In genomic region chr10:71342030-71342805, GRCm38 (mm10) we compare ENCODE assay signal across 8 mouse cellular contexts. TPM values are rescaled to one million over a fixed set of nuclear protein-coding genes. Genes with fewer than 3 reads are reported as not detected.
DNase-seq lines count a peak whose midpoint lies in the region; ATAC-seq and TF ChIP-seq lines count a peak whose summit lies in the region.
"Had no signal": no experiment of that assay in that cellular context is flagged by ENCODE, and none has a peak within 500 bp of the region (broad histone marks: within the 10 kb centered on the region; RNA-seq: fewer than 3 reads in every experiment).

No protein-coding gene starts in this region.

- H3K36me3 ChIP-seq in kidney, embryonic 15.5 days, result no peaks in the 10 kb centered on the region
- no peaks in the 10 kb centered on the region for H3K36me3 ChIP-seq in ES-Bruce4 (ENCODE audit: control insufficient read depth, insufficient read depth, low read length, poor library complexity, severe bottlenecking)

- DNase-seq in kidney, adult 11 months, result peak; percentile 71
- DNase-seq in brain, embryonic 14.5 days (ENCODE audit: low read depth), result no peak
- DNase-seq in ovary, adult 18-20 months (ENCODE audit: low spot score), result no peak
- DNase-seq: right cerebral cortex, postnatal 14 days had no signal

- no peak for TF ChIP-seq POLR2A in ES-Bruce4 (IDR thresholded peaks at IDR 0.05; ENCODE audit: insufficient read depth, low read length)
- TF ChIP-seq POLR2A in brain, embryonic 14.5 days (IDR thresholded peaks at IDR 0.05; ENCODE audit: borderline replicate concordance, extremely low read depth, insufficient read depth, insufficient read length, poor library complexity, severe bottlenecking), result no peak

- no peak overlapping the region for H3K9ac ChIP-seq in kidney, embryonic 15.5 days
- no peak overlapping the region for H3K9ac ChIP-seq in ES-Bruce4 (ENCODE audit: low read depth, poor library complexity, severe bottlenecking)

- H3K9me3 ChIP-seq in kidney, embryonic 15.5 days (replicated peaks), result no peaks in the 10 kb centered on the region
- H3K9me3 ChIP-seq in ES-Bruce4 (replicated peaks; ENCODE audit: control insufficient read depth, insufficient read depth, low read length, poor library complexity, severe bottlenecking), result no peaks in the 10 kb centered on the region

- H3K4me3 ChIP-seq in kidney, embryonic 15.5 days (replicated peaks), result no peak overlapping the region
- no peak overlapping the region for H3K4me3 ChIP-seq in ES-Bruce4 (ENCODE audit: low read depth, low read length)

- no peak for TF ChIP-seq EP300 in ES-Bruce4 (IDR thresholded peaks at IDR 0.05; ENCODE audit: insufficient read depth, low read depth, low read length)

- 81% methylated on average over 7 of the region's 7 CpGs for WGBS in kidney, embryonic 15.5 days

- no peak overlapping the region for H3K27ac ChIP-seq in kidney, embryonic 15.5 days
- H3K27ac ChIP-seq in ES-Bruce4 (ENCODE audit: insufficient read depth, low read length), result no peak overlapping the region

- H3K4me2 ChIP-seq in kidney, embryonic 15.5 days, result no peak overlapping the region

- peaks cover 72% of the 10 kb centered on the region for H3K4me1 ChIP-seq in kidney, embryonic 15.5 days
- peaks cover 9% of the 10 kb centered on the region for H3K4me1 ChIP-seq in ES-Bruce4 (ENCODE audit: control insufficient read depth, insufficient read depth, low read length)

- no peaks in the 10 kb centered on the region for H3K27me3 ChIP-seq in kidney, embryonic 15.5 days
- no peaks in the 10 kb centered on the region for H3K27me3 ChIP-seq in ES-Bruce4 (ENCODE audit: control insufficient read depth, insufficient read depth, low read length, poor library complexity, severe bottlenecking)

- peak; percentile 45 for TF ChIP-seq CTCF in ES-Bruce4 (IDR thresholded peaks at IDR 0.05; ENCODE audit: low read depth, low read length)
- TF ChIP-seq CTCF in brain, embryonic 14.5 days (IDR thresholded peaks at IDR 0.05; ENCODE audit: borderline replicate concordance, extremely low read depth, insufficient read depth, insufficient read length), result peak; percentile 36; the same call in 1 of the 2 replicates

- ATAC-seq in kidney, embryonic 15.5 days (replicated peaks; ENCODE audit: low FRiP score), result no peak
- peak; percentile 33; the same call in 1 of the 2 replicates for ATAC-seq in megakaryocyte progenitor cell, adult 5-6 weeks (replicated peaks; ENCODE audit: poor library complexity)
- ATAC-seq in monocyte, adult 5-6 weeks (replicated peaks; ENCODE audit: insufficient number of reproducible peaks, low FRiP score, low TSS enrichment, poor library complexity, severe bottlenecking), result no peak

RNA-seq across cellular contexts. Expression of gene Cisd1, which starts 2.5 kb away (rescaled TPM):
- polyA plus RNA-seq in kidney, embryonic 15.5 days (2015; fragmentation: Nextera tagmentation; extraction: Ambion mirVana), result 131 and 136 TPM in 2 replicates
- 78.9 and 90.4 TPM in 2 replicates for polyA plus RNA-seq in ES-Bruce4 (2011; ENCODE audit: insufficient read depth, insufficient read length, low read depth, missing spikeins)
- 98.2 and 110 TPM in 2 replicates for polyA plus RNA-seq in brain, embryonic 14.5 days (2012; rRNA removed)
- 32.8 and 36.6 TPM in 2 replicates for total RNA-seq in megakaryocyte progenitor cell, adult 5-6 weeks (2015)
- total RNA-seq in megakaryocyte progenitor cell, adult 5-6 weeks (2017), result 14.7 and 15.4 TPM in 2 replicates
- 7.3 to 9.7 TPM (median 9.0 TPM) in 3 replicates for total RNA-seq in monocyte, adult 5-6 weeks (2017)

RNA-seq across cellular contexts. Expression of gene Ipmk, which starts 5.3 kb away (rescaled TPM):
- 14.3 and 18.6 TPM in 2 replicates for polyA plus RNA-seq in kidney, embryonic 15.5 days (2015; fragmentation: Nextera tagmentation; extraction: Ambion mirVana)
- 39.9 and 41.4 TPM in 2 replicates for polyA plus RNA-seq in ES-Bruce4 (2011; ENCODE audit: insufficient read depth, insufficient read length, low read depth, missing spikeins)
- polyA plus RNA-seq in brain, embryonic 14.5 days (2012; rRNA removed), result 15.6 and 20.5 TPM in 2 replicates
- total RNA-seq in megakaryocyte progenitor cell, adult 5-6 weeks (2015), result 25.7 and 26.0 TPM in 2 replicates
- 24.8 and 25.4 TPM in 2 replicates for total RNA-seq in megakaryocyte progenitor cell, adult 5-6 weeks (2017)
- total RNA-seq in monocyte, adult 5-6 weeks (2017), result 30.9 to 36.9 TPM (median 31.1 TPM) in 3 replicates

RNA-seq across cellular contexts. Expression of gene Ube2d1, which starts 57.2 kb away (rescaled TPM):
- polyA plus RNA-seq in kidney, embryonic 15.5 days (2015; fragmentation: Nextera tagmentation; extraction: Ambion mirVana), result 60.5 and 62.8 TPM in 2 replicates
- polyA plus RNA-seq in ES-Bruce4 (2011; ENCODE audit: insufficient read depth, insufficient read length, low read depth, missing spikeins), result 66.7 and 71.4 TPM in 2 replicates
- polyA plus RNA-seq in brain, embryonic 14.5 days (2012; rRNA removed), result 239 and 272 TPM in 2 replicates
- total RNA-seq in megakaryocyte progenitor cell, adult 5-6 weeks (2015), result 64.9 and 65.5 TPM in 2 replicates
- total RNA-seq in megakaryocyte progenitor cell, adult 5-6 weeks (2017), result 9.7 and 10.5 TPM in 2 replicates
- 19.4 to 37.4 TPM (median 31.1 TPM) in 3 replicates for total RNA-seq in monocyte, adult 5-6 weeks (2017)
